Mouse (Mus musculus): Measurements from ENCODE around the gene Rpl32.

GRCm38 (mm10) chr6:115853091-115853813 lies 44.7 kb upstream of the Rpl32 start, which contains the start of the genes Mbd4 and Ift122:
- TF ChIP-seq EP300 (IDR thresholded peaks at IDR 0.05) = no peak
- peak; percentile 71 for TF ChIP-seq CTCF (IDR thresholded peaks at IDR 0.05)
